Mouse (Mus musculus) retina, postnatal 1 day (tissue): ENCODE measurements at regions not wholly inside any gene's neighbourhood (a gene's known extent, or its start where the extent isn't known, plus 50 kb on each side); places are given as distances from the start of the nearest gene placed in this dataset.

ENCODE experiments used
- DNase-seq: peaks from one replicate; pipeline ENCODE4 v3.0.0-alpha.2; 2012

GRCm38 (mm10) chr1:83723096-83723495, 315.1 kb upstream of the Sphkap start:
- no peak for DNase-seq

GRCm38 (mm10) chr1:83720166-83720565, 312.2 kb upstream of the Sphkap start:
- no peak for DNase-seq

- peak; percentile 78 for DNase-seq
Measured at GRCm38 (mm10) chr1:83717056-83717455, 309.1 kb upstream of the Sphkap start.

GRCm38 (mm10) chr1:83701696-83702404, 293.9 kb upstream of the Sphkap start:
- peak; percentile 14 for DNase-seq

- DNase-seq, result peak; percentile 18
Measured at GRCm38 (mm10) chr1:83697422-83697821, 289.4 kb upstream of the Sphkap start.

- DNase-seq, result no peak
Measured at GRCm38 (mm10) chr1:83685221-83685620, 277.2 kb upstream of the Sphkap start.

GRCm38 (mm10) chr1:83665326-83665725, 257.3 kb upstream of the Sphkap start:
- no peak for DNase-seq

GRCm38 (mm10) chr1:83661808-83662802, 254.1 kb upstream of the Sphkap start:
- peak; percentile 82 for DNase-seq

GRCm38 (mm10) chr1:83653661-83654060, 245.7 kb upstream of the Sphkap start:
- no peak for DNase-seq

- peak; percentile 11 for DNase-seq
Measured at GRCm38 (mm10) chr1:83645606-83646005, 237.6 kb upstream of the Sphkap start.

GRCm38 (mm10) chr1:83642656-83643055, 234.7 kb upstream of the Sphkap start:
- DNase-seq, result no peak

GRCm38 (mm10) chr1:83636051-83636450, 228.1 kb upstream of the Sphkap start:
- no peak for DNase-seq

GRCm38 (mm10) chr1:83631798-83632197, 223.8 kb upstream of the Sphkap start:
- DNase-seq, result peak; percentile 57

- DNase-seq, result peak; percentile 3
Measured at GRCm38 (mm10) chr1:83631394-83631793, 223.4 kb upstream of the Sphkap start.

GRCm38 (mm10) chr1:83587258-83587657, 179.3 kb upstream of the Sphkap start:
- DNase-seq, result no peak

GRCm38 (mm10) chr1:83583041-83583440, 175.0 kb upstream of the Sphkap start:
- DNase-seq, result no peak

GRCm38 (mm10) chr1:83569991-83570390, 162.0 kb upstream of the Sphkap start:
- DNase-seq, result no peak

GRCm38 (mm10) chr1:83568746-83569145, 160.7 kb upstream of the Sphkap start:
- DNase-seq, result no peak

GRCm38 (mm10) chr1:83551617-83552016, 143.6 kb upstream of the Sphkap start:
- no peak for DNase-seq

GRCm38 (mm10) chr1:83535461-83535860, 127.5 kb upstream of the Sphkap start:
- DNase-seq, result no peak

GRCm38 (mm10) chr1:83527803-83528202, 119.8 kb upstream of the Sphkap start:
- no peak for DNase-seq

GRCm38 (mm10) chr1:83509356-83509755, 101.4 kb upstream of the Sphkap start:
- no peak for DNase-seq

GRCm38 (mm10) chr1:83505386-83505785, 97.4 kb upstream of the Sphkap start:
- no peak for DNase-seq

- no peak for DNase-seq
Measured at GRCm38 (mm10) chr1:83496888-83497287, 88.9 kb upstream of the Sphkap start.
